ENCODE assay signal across 13 mouse cellular contexts in genomic region chr1:131751181-131751890, GRCm38 (mm10). TPM values are rescaled to one million over a fixed set of nuclear protein-coding genes. Genes with fewer than 3 reads are reported as not detected.
DNase-seq lines count a peak whose midpoint lies in the region; ATAC-seq and TF ChIP-seq lines count a peak whose summit lies in the region.
"Had no signal": no experiment of that assay in that cellular context is flagged by ENCODE, and none has a peak within 500 bp of the region (broad histone marks: within the 10 kb centered on the region; RNA-seq: fewer than 3 reads in every experiment).

No protein-coding gene starts in this region.

- no peaks in the 10 kb centered on the region for H3K36me3 ChIP-seq in limb, embryonic 13.5 days
- H3K36me3 ChIP-seq in limb, embryonic 10.5 days, result no peaks in the 10 kb centered on the region
- H3K36me3 ChIP-seq in stomach, postnatal 0 days (ENCODE audit: control insufficient read depth, insufficient read depth, low read length), result no peaks in the 10 kb centered on the region

- 0 out of 2 replicates have a peak, but pooled peaks have one; percentile 40 for ATAC-seq in limb, embryonic 13.5 days (ENCODE audit: low FRiP score, low read depth)
- no peak for ATAC-seq in stomach, postnatal 0 days (ENCODE audit: low FRiP score, low TSS enrichment)
- ATAC-seq: Patski had no signal

- no peaks in the 10 kb centered on the region; the same call in 1 of the 2 replicates for H3K27me3 ChIP-seq in limb, embryonic 13.5 days
- no peaks in the 10 kb centered on the region for H3K27me3 ChIP-seq in limb, embryonic 10.5 days (ENCODE audit: low read depth, poor library complexity, severe bottlenecking)
- H3K27me3 ChIP-seq in stomach, postnatal 0 days (ENCODE audit: control insufficient read depth, insufficient read depth, low read length), result no peaks in the 10 kb centered on the region

- DNase-seq in adrenal gland, postnatal 14 days, result peak; percentile 48
- no peak for DNase-seq in adrenal gland, adult 2 months
- no peak for DNase-seq in limb, embryonic 10.5 days (ENCODE audit: low spot score)
- peak; percentile 69 to 76 for DNase-seq in lung, adult 18-20 months
- no peak for DNase-seq in stomach, postnatal 0 days (ENCODE audit: low spot score)
- no peak for DNase-seq in kidney, postnatal 10 days
- DNase-seq in yolk sac, embryonic 10.5 days (ENCODE audit: low spot score), result no peak
- DNase-seq: B cell, adult 2 months had no signal

- H3K9me3 ChIP-seq in limb, embryonic 13.5 days, result no peaks in the 10 kb centered on the region
- H3K9me3 ChIP-seq in limb, embryonic 10.5 days (replicated peaks), result no peaks in the 10 kb centered on the region
- no peaks in the 10 kb centered on the region for H3K9me3 ChIP-seq in stomach, postnatal 0 days (ENCODE audit: control insufficient read depth, low read length)

- no peak overlapping the region for H3K4me3 ChIP-seq in limb, embryonic 13.5 days
- H3K4me3 ChIP-seq in limb, embryonic 10.5 days, result no peak overlapping the region
- no peak overlapping the region for H3K4me3 ChIP-seq in stomach, postnatal 0 days (ENCODE audit: low read depth, low read length)

- H3K9ac ChIP-seq in limb, embryonic 13.5 days, result no peak overlapping the region
- H3K9ac ChIP-seq in stomach, postnatal 0 days (ENCODE audit: low read length), result no peak overlapping the region

- no peak for TF ChIP-seq EP300 in stomach, postnatal 0 days (optimal IDR thresholded peaks at IDR 0.05)

- 66% methylated on average over 3 of the region's 3 CpGs for WGBS in limb, embryonic 13.5 days
- 82% methylated on average over 3 of the region's 3 CpGs for WGBS in limb, embryonic 10.5 days
- WGBS in stomach, postnatal 0 days, result 62% methylated on average over 3 of the region's 3 CpGs

- no peak for TF ChIP-seq CTCF in stomach, postnatal 0 days (IDR thresholded peaks at IDR 0.05; ENCODE audit: low read depth)

- H3K4me1 ChIP-seq in limb, embryonic 13.5 days, result no peaks in the 10 kb centered on the region
- H3K4me1 ChIP-seq in limb, embryonic 10.5 days, result 0 out of 2 replicates have a peak, but pooled peaks cover 4% of the 10 kb centered on the region
- no peaks in the 10 kb centered on the region for H3K4me1 ChIP-seq in stomach, postnatal 0 days (replicated peaks; ENCODE audit: control insufficient read depth, insufficient read depth)

- H3K27ac ChIP-seq in limb, embryonic 13.5 days, result no peak overlapping the region
- no peak overlapping the region for H3K27ac ChIP-seq in limb, embryonic 10.5 days
- H3K27ac ChIP-seq in stomach, postnatal 0 days (replicated peaks), result peak overlapping the region; percentile 53; the same call in 1 of the 2 replicates
- H3K27ac ChIP-seq: kidney, postnatal 0 days had no signal

- no peak overlapping the region for H3K4me2 ChIP-seq in limb, embryonic 13.5 days (replicated peaks)
- no peak overlapping the region for H3K4me2 ChIP-seq in stomach, postnatal 0 days (replicated peaks; ENCODE audit: low read depth)

RNA-seq across cellular contexts. Expression of gene Slc26a9, which starts 7.5 kb away (rescaled TPM):
- 0.07 and 0.08 TPM in 2 replicates for total RNA-seq in adrenal gland, postnatal 14 days (2021)
- under 1 TPM in 1 of 2 experiments, not detected in 1; 0.12 TPM for total RNA-seq in adrenal gland, adult 2 months (2021)
- polyA plus RNA-seq in adrenal gland, adult 2 months (2012; rRNA removed), result 0.15 and 0.18 TPM in 2 replicates
- not detected in 2 replicates for polyA plus RNA-seq in limb, embryonic 13.5 days (2015; fragmentation: Nextera tagmentation; extraction: Ambion mirVana)
- 0.08 TPM in 1 of 2 replicates, not detected in the other for polyA plus RNA-seq in limb, embryonic 10.5 days (2016; fragmentation: Nextera tagmentation; extraction: Ambion mirVana)
- 15.4 and 17.6 TPM in 2 replicates for polyA plus RNA-seq in stomach, postnatal 0 days (2015; fragmentation: Nextera tagmentation; extraction: Ambion mirVana)
- total RNA-seq: common myeloid progenitor, adult 5-6 weeks had no signal
- polyA plus RNA-seq: urinary bladder, adult 2 months had no signal

RNA-seq across cellular contexts. Expression of gene Pm20d1, which starts 45.8 kb away (rescaled TPM):
- total RNA-seq in adrenal gland, postnatal 14 days (2021), result 15.1 and 22.9 TPM in 2 replicates
- total RNA-seq in adrenal gland, adult 2 months (2021), result 10 to 100 TPM in 1 of 2 experiments, 1 to 10 TPM in 1; 6.6 to 20.6 TPM
- polyA plus RNA-seq in adrenal gland, adult 2 months (2012; rRNA removed), result 4.2 and 5.7 TPM in 2 replicates
- 0.50 and 0.84 TPM in 2 replicates for polyA plus RNA-seq in limb, embryonic 13.5 days (2015; fragmentation: Nextera tagmentation; extraction: Ambion mirVana)
- polyA plus RNA-seq in limb, embryonic 10.5 days (2016; fragmentation: Nextera tagmentation; extraction: Ambion mirVana), result 2.8 and 3.5 TPM in 2 replicates
- polyA plus RNA-seq in stomach, postnatal 0 days (2015; fragmentation: Nextera tagmentation; extraction: Ambion mirVana), result 1.1 and 1.4 TPM in 2 replicates
- total RNA-seq: common myeloid progenitor, adult 5-6 weeks had no signal
- polyA plus RNA-seq: Patski had no signal

Comparison
In these comparisons a context has a peak if more than half of its experiments do, and no peak if none do; other contexts are left out.
1. DNase-seq: peak in adrenal gland, postnatal 14 days (single experiment) and lung, adult 18-20 months (2 of 2); none in adrenal gland, adult 2 months (single experiment), limb, embryonic 10.5 days (single experiment), stomach, postnatal 0 days (single experiment), kidney, postnatal 10 days (single experiment) and yolk sac, embryonic 10.5 days (single experiment).
2. RNA of gene Slc26a9, which starts 7.5 kb away (polyA plus RNA-seq): 15.4 to 17.6 TPM in stomach, postnatal 0 days; 0.15 to 0.18 TPM in adrenal gland, adult 2 months, not detected in limb, embryonic 13.5 days and 0.08 TPM in limb, embryonic 10.5 days; every median in the first group is over 10 times any median in the second.